30 mouse cellular contexts compared by ENCODE assay signal in genomic region chr12:16092643-16093042, GRCm38 (mm10).
A peak's percentile ranks its signal among the peaks of the same experiment; 100 is the strongest.
DNase-seq lines count a peak whose midpoint lies in the region; ATAC-seq and TF ChIP-seq lines count a peak whose summit lies in the region.
"Had no signal": no experiment of that assay in that cellular context is flagged by ENCODE, and none has a peak within 500 bp of the region (broad histone marks: within the 10 kb centered on the region; RNA-seq: fewer than 3 reads in every experiment).

No protein-coding gene starts in this region.

- no peaks in the 10 kb centered on the region for H3K9me3 ChIP-seq in lung, embryonic 14.5 days (ENCODE audit: low read depth, low read length)
- no peaks in the 10 kb centered on the region for H3K9me3 ChIP-seq in midbrain, embryonic 11.5 days (ENCODE audit: control insufficient read depth, low read length)
- H3K9me3 ChIP-seq: heart, embryonic 13.5 days; hindbrain, embryonic 10.5 days; hindbrain, embryonic 15.5 days; limb, embryonic 13.5 days; midbrain, embryonic 15.5 days; neural tube, embryonic 12.5 days; stomach, embryonic 15.5 days had no signal

- H3K27me3 ChIP-seq in lung, embryonic 14.5 days (ENCODE audit: insufficient read depth, low read length), result no peaks in the 10 kb centered on the region
- no peaks in the 10 kb centered on the region for H3K27me3 ChIP-seq in midbrain, embryonic 11.5 days (ENCODE audit: control insufficient read depth, insufficient read depth, low read length)
- H3K27me3 ChIP-seq: heart, embryonic 13.5 days; hindbrain, embryonic 15.5 days; limb, embryonic 13.5 days; midbrain, embryonic 15.5 days; neural tube, embryonic 12.5 days; stomach, embryonic 15.5 days had no signal

- DNase-seq in lung, embryonic 14.5 days, result peak; percentile 9
- no peak for DNase-seq in lung, postnatal 36 days
- no peak for DNase-seq in gastrocnemius, adult 18-20 months (ENCODE audit: low spot score)
- no peak for DNase-seq in kidney, postnatal 36 days
- DNase-seq in midbrain, embryonic 11.5 days (ENCODE audit: low spot score, missing footprints), result no peak
- DNase-seq: adrenal gland, adult 8-10 months; B cell, adult 2 months; cerebellum, adult 11-12 months; cerebellum, adult 9-11 months; heart, postnatal 10 days; kidney, adult 8-10 months; kidney, postnatal 14 days; lung, postnatal 4 days; thymus, postnatal 14 days had no signal

- no peaks in the 10 kb centered on the region for H3K4me1 ChIP-seq in lung, embryonic 14.5 days (ENCODE audit: insufficient read depth)
- peaks cover 11% of the 10 kb centered on the region; the same call in 1 of the 2 replicates for H3K4me1 ChIP-seq in midbrain, embryonic 11.5 days (ENCODE audit: control insufficient read depth, insufficient read depth, low read length)
- H3K4me1 ChIP-seq: limb, embryonic 13.5 days; stomach, embryonic 15.5 days had no signal

- H3K9ac ChIP-seq in lung, embryonic 14.5 days, result no peak overlapping the region
- H3K9ac ChIP-seq in midbrain, embryonic 11.5 days (ENCODE audit: low read length), result no peak overlapping the region
- H3K9ac ChIP-seq: heart, embryonic 13.5 days; hindbrain, embryonic 15.5 days; limb, embryonic 13.5 days; midbrain, embryonic 15.5 days; neural tube, embryonic 12.5 days; stomach, embryonic 15.5 days had no signal

- no peaks in the 10 kb centered on the region for H3K36me3 ChIP-seq in lung, embryonic 14.5 days (ENCODE audit: insufficient read depth)
- H3K36me3 ChIP-seq in midbrain, embryonic 11.5 days (ENCODE audit: control insufficient read depth, insufficient read depth, low read length), result no peaks in the 10 kb centered on the region
- H3K36me3 ChIP-seq: heart, embryonic 13.5 days; hindbrain, embryonic 10.5 days; hindbrain, embryonic 15.5 days; limb, embryonic 13.5 days; midbrain, embryonic 15.5 days; neural tube, embryonic 12.5 days; stomach, embryonic 15.5 days had no signal

- no peak for ATAC-seq in lung, embryonic 14.5 days (ENCODE audit: insufficient read depth)
- peak; percentile 89 for ATAC-seq in granulocyte monocyte progenitor cell, adult 5-6 weeks (replicated peaks; ENCODE audit: poor library complexity, severe bottlenecking)
- peak; percentile 72 for ATAC-seq in monocyte, adult 5-6 weeks (replicated peaks; ENCODE audit: insufficient number of reproducible peaks, low FRiP score, low TSS enrichment, poor library complexity, severe bottlenecking)
- no peak for ATAC-seq in midbrain, embryonic 11.5 days (ENCODE audit: low FRiP score)
- ATAC-seq: forebrain, embryonic 16.5 days; inflammation-experienced regulatory T-cells, adult 6 months; midbrain, embryonic 15.5 days had no signal

- H3K4me3 ChIP-seq in lung, embryonic 14.5 days (ENCODE audit: low read depth, low read length), result no peak overlapping the region
- no peak overlapping the region for H3K4me3 ChIP-seq in midbrain, embryonic 11.5 days (ENCODE audit: low read depth, low read length)
- H3K4me3 ChIP-seq: erythroblast, embryonic 14.5 days; heart, embryonic 13.5 days; hindbrain, embryonic 10.5 days; hindbrain, embryonic 15.5 days; layer of hippocampus, adult 2 months; left cerebral cortex, adult 2 months; limb, embryonic 13.5 days; midbrain, embryonic 15.5 days; myocyte; neural tube, embryonic 12.5 days; stomach, embryonic 15.5 days had no signal

- H3K27ac ChIP-seq in lung, embryonic 14.5 days (ENCODE audit: low read depth), result no peak overlapping the region
- no peak overlapping the region for H3K27ac ChIP-seq in midbrain, embryonic 11.5 days (ENCODE audit: low read depth, low read length)
- H3K27ac ChIP-seq: heart, embryonic 13.5 days; hindbrain, embryonic 10.5 days; hindbrain, embryonic 15.5 days; layer of hippocampus, adult 2 months; left cerebral cortex, adult 2 months; limb, embryonic 13.5 days; midbrain, embryonic 15.5 days; neural tube, embryonic 12.5 days; stomach, embryonic 15.5 days had no signal

- WGBS in lung, embryonic 14.5 days, result 26% methylated on average over 3 of the region's 3 CpGs
- WGBS in midbrain, embryonic 11.5 days, result 91% methylated on average over 3 of the region's 3 CpGs

- no peak overlapping the region for H3K4me2 ChIP-seq in lung, embryonic 14.5 days
- no peak overlapping the region for H3K4me2 ChIP-seq in midbrain, embryonic 11.5 days
- H3K4me2 ChIP-seq: heart, embryonic 13.5 days; hindbrain, embryonic 15.5 days; limb, embryonic 13.5 days; liver, embryonic 11.5 days; midbrain, embryonic 15.5 days; neural tube, embryonic 12.5 days; stomach, embryonic 15.5 days had no signal

- no peak for TF ChIP-seq CTCF in lung, embryonic 14.5 days (IDR thresholded peaks at IDR 0.05; ENCODE audit: low read depth)

Comparison
In these comparisons a context has a peak if more than half of its experiments do, and no peak if none do; other contexts are left out.
1. ATAC-seq: peak in granulocyte monocyte progenitor cell, adult 5-6 weeks (single experiment) and monocyte, adult 5-6 weeks (single experiment); none in lung, embryonic 14.5 days (single experiment) and midbrain, embryonic 11.5 days (single experiment).